Mouse (Mus musculus) heart, embryonic 14.5 days (tissue): Measurements from ENCODE around the gene Cyp2d22. TPM values are rescaled to one million over a fixed set of nuclear protein-coding genes. Genes with fewer than 3 reads are reported as not detected.

ENCODE experiments used
- ATAC-seq: fragments of 200-750 bp; cut with Nextera tagmentation; 2 replicates; pipeline ENCODE4 v1.8.0; 2017; ENCODE audit warnings: low read depth, moderate TSS enrichment; ENCODE audit not compliant: insufficient number of reproducible peaks, insufficient read depth, low FRiP score
- H3K27ac ChIP-seq, 2 experiments: fragments of 200-500 bp in 1 of 2; fragments of 300-500 bp in 1 of 2; sonication (generic) in 1 of 2; replicated peaks in 1 of 2; 2 replicates each; pipeline ENCODE4 v1.5.1; 2012 to 2014; ENCODE audit warnings: low read depth in 2 of 2, low read length in 2 of 2, control low read depth in 1 of 2, mild to moderate bottlenecking in 1 of 2, mixed read lengths in 1 of 2; ENCODE audit not compliant: control insufficient read depth in 1 of 2, insufficient read depth in 1 of 2
- H3K27me3 ChIP-seq: fragments of 300-500 bp; sonication (generic); 2 replicates; pipeline ENCODE4 v1.6.1; 2014; ENCODE audit warnings: mild to moderate bottlenecking, low read length, control low read depth; ENCODE audit not compliant: control insufficient read depth, insufficient read depth
- H3K36me3 ChIP-seq: fragments of 300-500 bp; sonication (generic); 2 replicates; pipeline ENCODE4 v1.6.1; 2014; ENCODE audit warnings: mild to moderate bottlenecking, control low read depth, low read length, mixed read lengths; ENCODE audit not compliant: control insufficient read depth, insufficient read depth
- H3K4me1 ChIP-seq, 2 experiments: fragments of 200-500 bp in 1 of 2; fragments of 300-500 bp in 1 of 2; sonication (generic) in 1 of 2; 2 replicates each; pipeline ENCODE4 v1.6.1; 2012 to 2014; ENCODE audit warnings: low read length in 2 of 2, control low read depth in 1 of 2, mixed read lengths in 1 of 2; ENCODE audit not compliant: control insufficient read depth in 2 of 2, insufficient read depth in 2 of 2
- H3K4me2 ChIP-seq: fragments of 300-500 bp; sonication (generic); 2 replicates; pipeline ENCODE4 v1.6.1; 2014; ENCODE audit warnings: mild to moderate bottlenecking, low read length
- H3K4me3 ChIP-seq, 2 experiments: fragments of 200-500 bp in 1 of 2; fragments of 300-500 bp in 1 of 2; sonication (generic) in 1 of 2; 2 replicates each; pipeline ENCODE4 v1.5.1; 2012 to 2014; ENCODE audit warnings: low read length in 2 of 2, mild to moderate bottlenecking in 2 of 2, control low read depth in 1 of 2, low read depth in 1 of 2, moderate library complexity in 1 of 2; ENCODE audit not compliant: control insufficient read depth in 1 of 2, insufficient read depth in 1 of 2
- H3K9ac ChIP-seq: fragments of 300-500 bp; sonication (generic); 2 replicates; pipeline ENCODE4 v1.6.1; 2014; ENCODE audit warnings: mild to moderate bottlenecking, low read length
- H3K9me3 ChIP-seq: fragments of 300-500 bp; sonication (generic); 2 replicates; pipeline ENCODE4 v1.6.1; 2016; ENCODE audit warnings: low read length, control low read depth; ENCODE audit not compliant: control insufficient read depth
- WGBS: fragments of 180-500 bp; shearing (Covaris S2); extraction: QIAGEN DNeasy Blood & Tissue Kit; methylation state at CpG from one replicate; pipeline ENCODE4 v1.1.7; 2014; 5-methylcytosine and 5-hydroxymethylcytosine counted together
- polyA plus RNA-seq: library from polyadenylated mRNA; unstranded; fragments of >200 nt; fragmentation: Nextera tagmentation; extraction: Ambion mirVana; gene quantifications from 2 replicates; pipeline ENCODE4 v1.2.1, GENCODE M21; 2014

Cyp2d22 gene
- polyA plus RNA-seq, 1 experiment from 2014 or later = 9.2 TPM

DNA sequence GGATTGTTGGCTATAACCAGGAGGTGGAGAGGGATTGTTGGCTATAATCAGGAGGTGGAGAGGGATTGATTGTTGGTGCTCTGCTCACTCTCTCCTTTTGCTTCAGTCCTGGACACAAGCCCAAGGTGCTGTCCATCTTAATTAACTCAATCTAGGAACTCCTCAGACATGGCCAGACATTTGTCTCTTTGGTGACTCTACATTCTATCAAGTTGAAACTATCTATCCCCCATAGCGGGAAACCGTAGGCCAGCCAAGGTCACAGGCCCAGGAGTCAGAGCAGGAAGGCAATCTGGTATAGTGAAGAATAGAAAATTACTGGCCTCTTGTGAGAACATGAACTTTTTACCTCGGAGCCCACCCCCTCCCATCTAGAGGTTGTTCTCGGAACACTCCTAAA lies 17.8 kb downstream of the Cyp2d22 start:
- Histone ChIP-seq H3K9ac (no peak overlapping the region), H3K27ac (peak overlapping the region in 1 of 2 experiments; percentile 33; a peak in 1 of 4 replicates), H3K9me3 (no peaks in the 10 kb centered on the region), H3K4me2 (no peak overlapping the region), H3K4me1 (peaks cover 14 to 17% of the 10 kb centered on the region in 2 experiments), H3K36me3 (no peaks in the 10 kb centered on the region), H3K27me3 (no peaks in the 10 kb centered on the region), H3K4me3 (no peak overlapping the region)
- no peak for ATAC-seq
- WGBS = 66% methylated on average over 3 of the region's 4 CpGs

DNA sequence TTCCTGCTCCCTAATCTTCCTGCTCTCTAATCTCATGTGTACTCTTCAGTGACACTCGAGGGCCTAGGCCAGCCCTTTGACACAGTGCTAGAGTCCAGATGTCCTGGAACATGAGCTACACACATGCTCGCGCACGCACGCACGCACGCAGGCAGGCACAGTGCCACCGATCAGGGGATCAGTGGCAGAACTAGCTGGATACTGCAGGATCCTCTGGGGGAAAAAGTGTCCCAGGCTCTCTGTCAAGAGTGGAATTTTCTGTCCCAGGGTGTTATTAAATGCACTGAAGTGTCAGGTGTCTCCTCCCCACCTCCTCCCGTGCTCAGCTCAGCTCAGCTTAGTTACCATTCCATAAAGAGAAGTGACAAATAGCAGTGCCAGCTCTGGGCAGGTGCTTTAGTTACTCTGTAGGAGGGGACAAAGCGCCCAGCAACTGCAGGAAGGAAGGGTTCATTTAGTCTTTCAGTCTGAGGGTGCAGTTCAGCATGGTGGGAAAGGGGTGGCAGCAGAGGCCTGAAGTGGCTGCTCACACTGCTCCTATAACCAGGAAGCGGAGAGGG lies 18.5 kb downstream of the Cyp2d22 start:
- no peak overlapping the region for H3K9ac ChIP-seq
- no peaks in the 10 kb centered on the region for H3K9me3 ChIP-seq
- H3K36me3 ChIP-seq = no peaks in the 10 kb centered on the region
- H3K4me3 ChIP-seq = no peak overlapping the region
- no peak overlapping the region for H3K4me2 ChIP-seq
- ATAC-seq = peak; percentile 75
- H3K27ac ChIP-seq = peak overlapping the region; percentile 39 to 47
- H3K27me3 ChIP-seq = no peaks in the 10 kb centered on the region
- WGBS = 65% methylated on average over 11 of the region's 11 CpGs
- H3K4me1 ChIP-seq = peaks cover 14 to 17% of the 10 kb centered on the region in 2 experiments

DNA sequence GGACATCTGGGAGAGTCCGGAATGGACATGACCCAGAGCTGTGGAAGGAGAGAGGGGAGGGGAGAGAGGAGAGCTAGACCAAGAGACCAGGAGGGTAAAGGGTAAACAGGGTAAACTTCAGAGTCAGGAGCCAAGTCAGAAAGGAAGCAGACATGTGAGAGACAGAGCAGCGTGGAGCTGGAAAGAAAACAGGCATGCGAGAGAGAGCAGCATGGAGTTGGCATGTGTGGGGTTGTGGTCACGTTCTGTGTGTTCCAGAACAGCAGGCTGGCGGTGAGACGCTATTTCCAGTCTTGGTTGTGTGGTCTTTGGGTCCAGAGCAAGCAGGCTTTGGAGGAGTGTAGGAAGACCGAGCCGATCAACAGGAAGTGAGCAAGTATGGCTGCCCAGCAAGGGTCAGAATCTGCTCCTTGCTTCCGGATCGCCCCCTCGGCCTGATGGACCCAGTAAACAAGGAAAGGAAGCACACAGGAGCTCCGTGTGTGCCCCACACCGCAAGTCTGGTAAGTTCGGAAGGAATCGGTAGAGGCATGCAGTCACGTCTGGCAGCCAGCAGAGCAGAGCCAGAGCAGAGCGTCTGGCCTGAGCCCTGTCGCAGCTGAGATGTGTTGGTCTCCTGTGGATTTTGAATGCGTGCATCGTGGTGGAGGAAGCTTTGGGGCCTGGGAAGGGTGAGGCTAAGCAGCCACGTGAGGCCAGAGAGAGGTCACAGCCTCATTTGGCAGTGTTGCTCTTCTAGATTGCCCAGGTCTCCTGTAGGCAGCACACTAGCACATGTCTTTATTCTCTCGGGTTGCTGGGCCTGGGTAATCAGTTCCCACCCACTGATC lies 21.4 kb downstream of the Cyp2d22 start:
- peak overlapping the region; percentile 41; the same call in 1 of the 2 replicates for H3K9ac ChIP-seq
- H3K9me3 ChIP-seq = no peaks in the 10 kb centered on the region
- H3K4me3 ChIP-seq = no peak overlapping the region
- peaks cover 18 to 21% of the 10 kb centered on the region in 2 experiments for H3K4me1 ChIP-seq
- no peaks in the 10 kb centered on the region for H3K36me3 ChIP-seq
- H3K27ac ChIP-seq = peak overlapping the region; percentile 20 to 71
- H3K27me3 ChIP-seq = no peaks in the 10 kb centered on the region
- H3K4me2 ChIP-seq = peak overlapping the region; percentile 39
- ATAC-seq = no peak
- whole genome bisulfite sequencing = 45% methylated on average over 22 of the region's 22 CpGs

DNA sequence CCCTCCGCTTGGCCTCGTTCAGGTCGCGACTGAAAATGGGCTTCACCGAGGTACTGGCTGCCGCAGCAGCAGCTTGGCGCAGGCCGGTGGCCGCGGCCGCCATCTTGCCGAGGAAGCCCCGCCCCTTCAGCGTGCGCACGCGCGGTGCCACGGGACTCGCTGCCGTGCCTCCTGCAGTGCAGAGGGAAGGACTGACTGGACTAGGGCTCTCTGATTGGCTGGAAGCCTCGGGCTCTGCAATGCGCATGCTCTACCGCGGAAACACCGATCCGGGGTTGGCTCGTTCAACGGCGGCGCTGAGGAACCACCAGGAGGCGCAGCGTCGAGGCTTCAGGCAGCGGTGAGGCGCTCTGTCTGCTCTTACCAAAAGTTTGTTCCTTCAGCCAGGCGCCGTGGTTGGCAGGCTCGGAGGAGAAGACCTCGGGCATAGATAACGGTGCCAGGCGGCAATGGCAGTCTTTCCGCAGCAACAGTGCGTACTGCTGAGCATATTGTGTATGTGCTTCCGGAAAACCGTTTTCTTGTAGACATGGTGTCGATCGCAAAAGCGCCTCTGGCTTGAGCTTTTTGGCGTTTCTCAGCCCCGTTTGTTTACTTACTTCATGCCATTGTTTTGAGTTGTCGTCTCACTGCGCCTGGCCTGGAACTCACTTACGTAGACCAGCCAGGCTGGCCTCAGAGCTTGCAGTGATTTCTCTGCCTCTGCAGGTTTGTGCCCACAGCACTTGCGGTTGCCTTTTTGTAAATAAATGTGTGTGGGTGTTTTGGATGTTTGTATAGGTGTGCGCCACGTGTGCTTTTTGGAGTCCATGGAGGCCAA lies 25.7 kb downstream of the Cyp2d22 start, which contains the start of gene Ndufa6:
Gene Ndufa6 (minus strand): TSS at position 197 of the 820 bp plus-strand sequence.
- ATAC-seq = peak; percentile 98
- 2% methylated on average over 57 of the region's 57 CpGs for WGBS

DNA sequence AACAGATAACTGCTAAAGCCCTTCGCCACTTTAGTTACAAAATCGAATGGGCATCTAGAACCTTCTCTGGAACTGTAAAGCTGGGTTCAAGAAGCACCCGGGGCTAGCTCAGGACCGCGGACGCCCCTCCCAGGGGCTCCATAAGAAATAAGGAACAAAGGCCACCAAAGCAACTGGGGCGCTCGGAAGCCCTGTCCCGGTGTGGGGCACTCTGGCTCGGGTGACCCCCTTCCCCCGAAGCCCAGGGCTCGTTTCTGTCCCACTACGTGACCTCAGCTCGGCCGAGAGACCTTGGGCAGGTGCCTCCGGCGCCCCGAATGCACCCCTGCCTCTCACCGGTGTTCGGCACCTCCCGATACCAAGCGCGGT lies 26.3 kb downstream of the Cyp2d22 start:
- Histone ChIP-seq H3K4me2 (peak overlapping the region; percentile 79), H3K4me3 (peak overlapping the region; percentile 77 to 79), H3K4me1 (peaks cover 8 to 29% of the 10 kb centered on the region in 2 experiments), H3K9me3 (no peaks in the 10 kb centered on the region), H3K27me3 (no peaks in the 10 kb centered on the region), H3K9ac (peak overlapping the region; percentile 95), H3K36me3 (peaks cover 29% of the 10 kb centered on the region), H3K27ac (peak overlapping the region; percentile 88)
- 1% methylated on average over 23 of the region's 23 CpGs for WGBS
- peak; percentile 44; the same call in 1 of the 2 replicates for ATAC-seq

More for the DNA sequence above, 25.7 kb downstream of the Cyp2d22 start, which contains the start of gene Ndufa6:
- H3K9me3 ChIP-seq = no peaks in the 10 kb centered on the region
- H3K4me3 ChIP-seq = peak within 1 kb of the TSS; percentile 77 to 79
- peaks cover 23% of the 10 kb centered on the region for H3K36me3 ChIP-seq
- peaks cover 11 to 35% of the 10 kb centered on the region in 2 experiments for H3K4me1 ChIP-seq
- H3K27ac ChIP-seq = peak within 1 kb of the TSS; percentile 88 to 91
- H3K27me3 ChIP-seq = no peaks in the 10 kb centered on the region
- H3K4me2 ChIP-seq = peak within 1 kb of the TSS; percentile 79
- peak within 1 kb of the TSS; percentile 95 for H3K9ac ChIP-seq

DNA sequence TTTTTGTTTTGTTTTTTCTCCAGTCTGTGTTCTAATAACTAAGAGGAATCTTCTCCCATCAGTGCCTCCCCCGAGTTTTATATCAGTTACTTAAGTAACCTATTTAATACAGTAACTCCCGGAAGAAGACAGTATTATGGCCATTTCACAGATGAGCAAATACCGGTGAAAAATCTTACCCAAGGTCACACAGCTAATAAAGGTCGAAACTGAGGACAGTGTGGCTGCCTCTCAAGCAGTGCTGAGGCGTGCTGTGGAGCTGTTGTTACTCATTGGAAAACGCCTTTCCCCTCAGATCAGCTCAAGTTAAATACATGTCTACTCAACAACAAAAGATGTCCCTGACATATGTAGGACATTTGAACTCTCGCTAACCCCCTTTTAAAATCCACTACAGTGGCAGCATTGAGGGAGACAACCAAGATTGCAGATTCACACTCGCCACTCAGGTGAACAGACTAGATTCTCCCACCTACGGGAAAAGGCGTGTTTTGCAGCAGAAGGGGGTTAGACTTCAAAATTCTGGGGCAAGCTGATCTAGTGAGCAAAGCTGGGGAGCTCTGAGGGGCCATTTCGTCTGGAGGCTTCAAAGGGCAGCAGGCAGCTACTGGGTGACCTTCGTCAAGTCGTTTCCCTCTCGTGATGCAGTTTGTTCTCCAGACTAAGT lies 26.8 kb downstream of the Cyp2d22 start:
- Histone ChIP-seq H3K9ac (peak overlapping the region; percentile 95), H3K36me3 (peaks cover 34% of the 10 kb centered on the region), H3K9me3 (no peaks in the 10 kb centered on the region), H3K27ac (peak overlapping the region; percentile 88), H3K4me3 (peak overlapping the region; percentile 77 to 79), H3K4me2 (peak overlapping the region; percentile 79), H3K27me3 (no peaks in the 10 kb centered on the region), H3K4me1 (peaks cover 4 to 26% of the 10 kb centered on the region in 2 experiments; a peak in 3 of 4 replicates)
- 21% methylated on average over 14 of the region's 14 CpGs for WGBS
- no peak for ATAC-seq

DNA sequence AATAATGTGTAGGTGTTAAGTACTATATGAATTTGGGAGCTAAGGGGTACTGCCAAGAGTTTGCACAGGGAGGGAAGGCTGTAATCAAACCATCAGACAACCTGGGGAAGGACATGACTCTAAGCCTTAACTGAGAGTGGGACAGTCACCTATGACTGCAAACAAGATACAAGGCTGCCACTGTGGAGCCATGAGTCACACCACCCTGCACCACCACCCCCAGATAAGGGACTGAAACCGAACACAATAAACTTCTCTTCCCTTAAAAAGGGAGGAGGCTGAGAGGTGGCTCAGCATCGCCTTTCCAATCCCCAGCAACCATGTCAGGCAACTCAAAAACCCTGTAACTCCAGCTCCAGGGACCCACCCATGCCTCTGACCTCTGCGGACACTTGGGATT lies 28.6 kb downstream of the Cyp2d22 start:
- Histone ChIP-seq H3K27ac (peak overlapping the region in 1 of 2 experiments; percentile 17; a peak in 1 of 4 replicates), H3K4me1 (peaks cover 14 to 40% of the 10 kb centered on the region in 2 experiments), H3K9ac (peak overlapping the region; percentile 48; the same call in 1 of the 2 replicates), H3K4me2 (peak overlapping the region; percentile 79), H3K36me3 (peaks cover 41% of the 10 kb centered on the region), H3K9me3 (no peaks in the 10 kb centered on the region), H3K4me3 (no peak overlapping the region), H3K27me3 (no peaks in the 10 kb centered on the region)
- no peak for ATAC-seq
- WGBS = 44% methylated on average over 3 of the region's 3 CpGs
